Mouse (Mus musculus) heart, postnatal 0 days (tissue): ENCODE data around the gene Gm10220. TPM values are rescaled to one million over a fixed set of nuclear protein-coding genes. Genes with fewer than 3 reads are reported as not detected.
"Not testable (repeated sequence)": the region's sequence is repeated elsewhere in the genome, so short reads cannot be mapped to it uniquely, and the experiment has no call there.

Source experiments
- ATAC-seq: fragments of 200-750 bp; cut with Nextera tagmentation; 2 replicates; pipeline ENCODE4 v1.8.0; 2017; ENCODE audit warnings: low read depth, moderate number of reproducible peaks, moderate library complexity; ENCODE audit not compliant: insufficient read depth
- DNase-seq: peaks from one replicate; pipeline ENCODE4 v3.0.0-alpha.2; 2016; ENCODE audit warnings: low spot score
- H3K27ac ChIP-seq: fragments of 300-500 bp; sonication (generic); 2 replicates; pipeline ENCODE4 v1.5.1; 2014; ENCODE audit warnings: low read depth, mild to moderate bottlenecking
- H3K27me3 ChIP-seq: fragments of 300-500 bp; sonication (generic); 2 replicates; pipeline ENCODE4 v1.6.1; 2014; ENCODE audit warnings: low read length, mixed read lengths; ENCODE audit not compliant: control insufficient read depth, insufficient read depth
- H3K36me3 ChIP-seq: fragments of 300-500 bp; sonication (generic); replicated peaks from 2 replicates; pipeline ENCODE4 v1.6.1; 2014; ENCODE audit warnings: low read length, mixed read lengths; ENCODE audit not compliant: control insufficient read depth, insufficient read depth
- H3K4me1 ChIP-seq: fragments of 300-500 bp; sonication (generic); 2 replicates; pipeline ENCODE4 v1.6.1; 2014; ENCODE audit warnings: antibody characterized with exemption; ENCODE audit not compliant: control insufficient read depth, insufficient read depth
- H3K4me2 ChIP-seq: fragments of 300-500 bp; sonication (generic); 2 replicates; pipeline ENCODE4 v1.6.1; 2014; ENCODE audit warnings: low read depth, mild to moderate bottlenecking, low read length, moderate library complexity
- H3K4me3 ChIP-seq: fragments of 300-500 bp; sonication (generic); 2 replicates; pipeline ENCODE4 v1.5.1; 2014; ENCODE audit warnings: low read depth, low read length
- H3K9ac ChIP-seq: fragments of 300-500 bp; sonication (generic); replicated peaks from 2 replicates; pipeline ENCODE4 v1.6.1; 2014; ENCODE audit warnings: low read depth, low read length, mixed read lengths
- H3K9me3 ChIP-seq: fragments of 300-500 bp; sonication (generic); replicated peaks from 2 replicates; pipeline ENCODE4 v1.6.1; 2016; ENCODE audit warnings: low read length; ENCODE audit not compliant: control insufficient read depth
- CTCF ChIP-seq: IDR thresholded peaks from 2 replicates; pipeline ENCODE4 v1.5.1; 2016; ENCODE audit warnings: antibody characterized with exemption, control low read depth, low read depth
- EP300 ChIP-seq: IDR thresholded peaks from 2 replicates; pipeline ENCODE4 v1.6.1; 2016; ENCODE audit warnings: antibody characterized with exemption, low read depth
- WGBS: fragments of 180-500 bp; shearing (Covaris S2); extraction: QIAGEN DNeasy Blood & Tissue Kit; methylation state at CpG from one replicate; pipeline ENCODE4 v1.1.7; 2014; 5-methylcytosine and 5-hydroxymethylcytosine counted together
- polyA plus RNA-seq: library from polyadenylated mRNA; unstranded; fragments of >200 nt; fragmentation: Nextera tagmentation; extraction: Ambion mirVana; gene quantifications from 2 replicates; pipeline ENCODE4 v1.2.1, GENCODE M21; 2015
- total RNA-seq: library from RNA; depleted of rRNA; stranded (reverse); fragments of >200 nt; gene quantifications from 2 replicates; pipeline ENCODE4 v1.2.3, GENCODE M21; 2014; ENCODE audit warnings: low replicate concordance; rRNA removed

The Gm10220 gene
- total RNA-seq = not detected in 2 replicates
- not detected in 2 replicates for polyA plus RNA-seq

- not testable (repeated sequence) for ATAC-seq, H3K4me3 ChIP-seq, H3K9ac ChIP-seq, DNase-seq, H3K27ac ChIP-seq, H3K9me3 ChIP-seq, H3K4me2 ChIP-seq, H3K4me1 ChIP-seq, H3K36me3 ChIP-seq, H3K27me3 ChIP-seq
- WGBS = no CpG with 5 or more reads among the region's 3 CpGs
These were observed at the start of gene Gm10220 for GRCm38 (mm10) chr5:26121321-26121720. TSS of gene Gm10220 (minus strand) at chr5:26121421.

GRCm38 (mm10) chr5:26169855-26170254 is 48.6 kb upstream of the Gm10220 start:
- DNase-seq (no peak), ATAC-seq (no peak)
- H3K9me3 ChIP-seq = no peaks in the 10 kb centered on the region
- 68% methylated on average over 1 of the region's 1 CpGs for WGBS
- no peaks in the 10 kb centered on the region for H3K36me3 ChIP-seq
- H3K4me2 ChIP-seq = no peak overlapping the region
- no peaks in the 10 kb centered on the region for H3K27me3 ChIP-seq
- H3K9ac ChIP-seq = no peak overlapping the region
- H3K27ac ChIP-seq = no peak overlapping the region
- no peaks in the 10 kb centered on the region for H3K4me1 ChIP-seq
- TF ChIP-seq CTCF = no peak
- TF ChIP-seq EP300 = no peak
- no peak overlapping the region for H3K4me3 ChIP-seq

GRCm38 (mm10) chr5:26165791-26166165 is 44.6 kb upstream of the Gm10220 start:
- TF ChIP-seq CTCF = no peak
- TF ChIP-seq EP300 = no peak
- no peak for ATAC-seq
- Histone ChIP-seq H3K4me2 (no peak overlapping the region), H3K4me3 (no peak overlapping the region), H3K27ac (no peak overlapping the region), H3K27me3 (no peaks in the 10 kb centered on the region), H3K9me3 (no peaks in the 10 kb centered on the region), H3K9ac (no peak overlapping the region), H3K4me1 (no peaks in the 10 kb centered on the region), H3K36me3 (no peaks in the 10 kb centered on the region)
- 73% methylated on average over 5 of the region's 5 CpGs for WGBS
- DNase-seq = no peak

- Histone ChIP-seq H3K4me1 (no peaks in the 10 kb centered on the region), H3K27ac (no peak overlapping the region), H3K9me3 (no peaks in the 10 kb centered on the region), H3K4me2 (no peak overlapping the region), H3K9ac (no peak overlapping the region), H3K27me3 (no peaks in the 10 kb centered on the region), H3K4me3 (no peak overlapping the region), H3K36me3 (no peaks in the 10 kb centered on the region)
- ATAC-seq = peak; percentile 44; the same call in 1 of the 2 replicates
- peak; percentile 13 for DNase-seq
- no peak for TF ChIP-seq EP300
- TF ChIP-seq CTCF = no peak
- 43% methylated on average over 8 of the region's 8 CpGs for WGBS
These were observed 44.0 kb upstream of the Gm10220 start for GRCm38 (mm10) chr5:26165036-26165790.

GRCm38 (mm10) chr5:26157396-26158170 is 36.4 kb upstream of the Gm10220 start:
- Histone ChIP-seq H3K36me3 (no peaks in the 10 kb centered on the region), H3K4me1 (no peaks in the 10 kb centered on the region), H3K27ac (no peak overlapping the region), H3K4me2 (no peak overlapping the region), H3K9ac (no peak overlapping the region), H3K4me3 (no peak overlapping the region), H3K9me3 (no peaks in the 10 kb centered on the region), H3K27me3 (no peaks in the 10 kb centered on the region)
- DNase-seq (no peak), ATAC-seq (peak; percentile 30; the same call in 1 of the 2 replicates)
- WGBS = 54% methylated on average over 10 of the region's 10 CpGs
- no peak for TF ChIP-seq CTCF
- no peak for TF ChIP-seq EP300
